Mouse (Mus musculus): ENCODE data around the gene Trpm2.

Gene Trpm2

GRCm38 (mm10) chr10:77900903-77901818 lies 69.2 kb downstream of the Trpm2 start:
- no peak for DNase-seq

GRCm38 (mm10) chr10:77900126-77900525 lies 70.2 kb downstream of the Trpm2 start:
- DNase-seq = no peak

DNA sequence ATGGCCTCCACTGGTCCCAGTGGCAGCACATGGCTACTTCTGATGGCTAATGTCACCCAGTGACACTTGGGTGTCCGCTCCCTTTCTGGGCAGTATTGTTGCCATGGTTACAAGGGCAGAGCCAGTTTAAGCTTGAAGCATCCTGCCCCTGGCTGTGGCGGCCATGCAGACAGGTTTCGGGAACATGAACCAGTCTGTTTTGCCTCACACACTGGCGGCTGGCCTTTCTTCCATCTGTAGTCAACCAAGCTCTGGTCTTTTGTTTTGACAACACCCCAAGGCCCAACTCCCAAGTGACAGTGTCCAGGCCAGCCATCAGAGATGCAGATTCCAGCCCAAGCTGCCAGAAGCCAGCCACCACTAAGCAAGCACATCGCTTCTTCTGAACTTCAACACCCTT lies 74.8 kb downstream of the Trpm2 start:
- no peak for DNase-seq

DNA sequence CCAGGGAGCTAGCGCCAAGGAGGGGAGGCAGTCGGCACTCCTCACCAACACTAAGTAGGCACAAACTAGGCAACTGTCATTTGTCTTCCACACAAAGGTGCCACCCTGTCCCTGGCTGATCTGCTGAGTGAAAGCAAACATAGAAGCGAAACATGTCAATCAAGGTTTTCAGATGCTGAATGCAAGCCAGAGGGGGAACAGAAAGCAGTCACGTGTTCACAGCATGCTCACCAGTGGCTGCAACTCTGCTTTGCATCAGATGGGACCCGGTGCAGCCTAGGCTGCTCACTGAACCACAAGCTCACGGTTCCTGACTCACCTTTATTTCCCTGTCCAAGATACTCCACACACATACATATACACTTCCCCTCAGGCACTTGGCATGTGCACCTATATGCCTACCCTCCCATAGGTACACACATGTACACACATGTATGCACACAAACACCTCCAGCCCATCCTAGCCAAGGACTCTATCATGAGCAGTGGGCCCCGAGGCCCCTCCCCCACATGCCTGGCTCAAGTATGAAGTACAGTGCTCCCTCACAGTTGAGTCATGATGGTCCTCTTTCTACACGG lies 79.3 kb downstream of the Trpm2 start:
- no peak for DNase-seq

DNA sequence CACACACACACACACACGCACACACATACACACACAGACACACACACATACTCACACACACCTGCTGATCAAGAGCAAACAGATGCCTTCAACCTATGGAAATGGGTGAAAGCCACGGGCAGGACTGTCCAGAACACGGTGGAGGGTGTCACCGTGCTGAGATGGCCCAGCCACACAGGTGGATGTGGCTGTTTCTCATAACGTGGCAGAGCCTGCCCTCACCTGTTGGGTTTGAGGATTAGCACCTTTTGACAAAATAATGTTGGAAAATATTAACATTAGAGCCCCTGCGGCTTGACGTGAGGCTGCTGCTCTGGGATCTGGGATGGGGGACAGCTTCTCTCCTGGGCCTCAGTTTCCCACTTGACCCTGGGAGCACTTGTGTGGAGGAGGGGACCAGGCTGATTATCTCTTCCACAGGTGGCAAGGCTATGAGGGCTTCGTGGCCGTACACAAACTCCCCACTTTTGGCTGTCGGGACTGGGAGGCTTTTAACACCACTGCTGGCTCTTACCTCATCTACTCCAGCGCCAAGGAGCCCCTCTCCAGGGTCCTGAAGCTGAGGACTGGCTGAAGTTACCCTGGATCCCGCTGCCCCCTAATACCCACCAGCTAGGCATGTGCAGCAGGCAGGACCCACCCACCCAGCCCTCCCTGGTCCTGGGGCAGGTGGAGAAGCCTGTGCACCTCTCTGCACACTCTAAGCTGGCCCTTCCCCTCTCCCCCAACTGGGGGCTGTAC lies 84.2 kb downstream of the Trpm2 start:
- no peak for DNase-seq

- no peak for DNase-seq
Observed at GRCm38 (mm10) chr10:77882553-77882952, 87.8 kb downstream of the Trpm2 start.

DNA sequence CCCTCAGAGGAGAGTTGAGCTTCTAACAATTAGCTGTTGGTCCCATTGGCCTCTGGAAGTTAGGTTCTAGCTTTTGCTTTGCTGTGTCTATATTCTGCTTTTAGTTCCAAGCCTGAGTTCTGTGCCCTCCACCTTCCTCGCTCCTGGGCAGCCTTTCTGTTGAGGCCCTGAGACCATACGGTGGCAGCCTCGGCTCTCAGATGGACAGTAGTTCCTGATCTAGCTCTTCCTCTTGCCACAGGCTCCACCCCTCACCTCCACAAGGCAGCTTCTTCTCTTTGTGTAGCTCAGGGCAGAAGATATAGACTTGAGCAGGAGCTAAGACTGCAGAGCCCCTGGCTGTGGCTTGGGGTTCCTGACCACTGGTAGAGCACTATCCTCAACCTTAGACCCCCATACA lies 90.1 kb downstream of the Trpm2 start:
- DNase-seq = no peak

GRCm38 (mm10) chr10:77878985-77879384 lies 91.4 kb downstream of the Trpm2 start:
- peak; percentile 19 to 26 for DNase-seq

GRCm38 (mm10) chr10:77869651-77870050 lies 100.7 kb downstream of the Trpm2 start:
- DNase-seq = no peak

GRCm38 (mm10) chr10:77867546-77867945 lies 102.8 kb downstream of the Trpm2 start:
- DNase-seq = no peak

GRCm38 (mm10) chr10:77864762-77865143 lies 105.6 kb downstream of the Trpm2 start:
- DNase-seq = no peak

DNA sequence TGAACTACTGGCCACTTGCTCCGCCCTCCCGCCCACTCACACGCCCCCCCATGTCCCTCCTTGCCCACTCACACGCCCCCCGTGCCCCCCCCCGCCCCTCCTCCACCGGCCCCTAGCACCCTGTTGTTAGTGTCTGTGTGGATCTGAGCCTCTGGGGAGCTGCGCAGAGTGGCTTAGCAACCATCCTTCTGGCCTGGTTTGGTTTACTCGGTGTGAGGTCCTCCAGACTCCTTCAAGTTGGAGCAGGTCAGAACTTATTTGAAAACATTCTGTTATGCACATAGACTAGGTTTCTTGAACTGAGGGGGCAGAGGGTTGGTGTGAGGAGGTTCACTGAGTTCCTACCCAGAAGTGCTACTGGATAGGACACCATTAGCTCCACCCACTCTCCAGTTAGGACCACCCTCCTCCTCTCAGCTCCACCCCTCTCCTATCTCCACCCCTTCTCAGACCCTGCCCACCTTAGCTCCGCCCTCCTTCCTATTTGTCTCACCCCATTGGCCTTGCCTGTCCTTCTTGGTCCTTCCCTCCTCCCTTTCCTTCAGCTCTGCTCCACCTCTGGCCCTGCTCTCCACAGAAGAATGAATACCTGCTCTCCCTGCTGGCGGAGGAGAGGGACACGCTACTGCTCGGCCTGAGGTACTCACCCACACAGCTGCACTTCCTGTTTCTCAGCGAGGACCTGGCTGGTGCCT lies 106.1 kb downstream of the Trpm2 start:
- DNase-seq = peak; percentile 53 to 60

DNA sequence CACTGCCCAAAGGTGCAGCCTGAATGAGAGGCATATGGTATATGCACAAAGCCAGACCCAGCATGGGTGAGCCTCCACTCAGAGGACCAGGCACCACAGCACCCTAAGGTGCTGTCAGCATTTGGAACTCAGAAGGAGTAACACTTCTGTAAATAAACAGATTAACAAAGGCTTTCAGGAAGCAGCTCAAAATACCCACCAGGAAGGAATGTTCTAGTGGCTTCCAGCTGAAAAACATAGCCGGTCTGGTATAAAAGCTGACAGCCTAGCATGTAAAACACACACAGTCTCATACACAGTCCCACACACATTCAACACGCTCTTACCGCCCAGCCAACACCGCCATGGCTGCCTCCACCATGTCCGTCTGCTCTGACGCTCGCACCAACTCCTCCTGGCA lies 108.7 kb downstream of the Trpm2 start, which contains the start of gene Gm3285:
Gene Gm3285, plus strand, starts transcription at position 301 of the 400 bp plus-strand sequence.
- no peak for DNase-seq

All from thymus, postnatal 36 days (tissue).